Mouse (Mus musculus): Measurements from ENCODE around the gene Sfxn5. TPM values are rescaled to one million over a fixed set of nuclear protein-coding genes. Genes with fewer than 3 reads are reported as not detected.

Gene Sfxn5
- total RNA-seq, 2 experiments from 2014 or later = 2.7 to 4.1 TPM

DNA sequence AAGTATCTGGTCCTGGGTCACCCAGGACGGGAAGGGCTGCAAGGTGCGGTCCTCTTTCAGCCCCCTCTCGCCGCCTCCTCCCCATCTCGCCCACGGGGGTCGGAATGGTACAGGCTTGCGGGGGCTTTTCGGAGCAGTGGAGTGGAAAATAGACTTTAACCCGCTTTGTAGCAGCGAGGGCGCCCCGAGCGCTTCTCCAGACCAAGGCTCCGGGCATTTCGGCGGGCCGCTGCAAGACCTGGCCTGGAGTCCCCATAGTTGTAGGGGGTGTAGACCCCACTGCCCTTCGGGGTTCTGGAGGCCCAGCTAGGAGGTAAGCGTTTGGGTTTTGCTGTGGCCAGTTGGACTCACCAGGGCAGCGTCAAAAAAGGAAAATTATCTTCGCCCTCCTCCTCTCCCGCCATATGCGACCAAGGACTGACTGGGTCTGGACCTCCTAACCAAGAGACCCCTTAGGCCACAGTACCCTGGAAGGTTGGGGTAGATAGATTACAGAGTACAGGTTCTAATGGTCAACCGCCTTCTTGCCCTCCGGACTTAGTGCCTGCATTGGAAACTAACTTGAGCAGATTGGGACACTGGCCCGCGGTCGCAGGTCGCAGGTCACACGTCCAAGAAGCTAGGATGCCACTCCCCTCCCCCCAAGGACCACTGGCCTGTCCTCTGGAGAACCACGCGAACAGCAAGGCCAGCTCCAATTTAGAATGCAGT, 147.0 kb downstream of the Sfxn5 start:
- DNase-seq = no peak
- intact Hi-C loops (cut with DNase I; ENCODE audit: low total_unique reads) = no loop called here

DNA sequence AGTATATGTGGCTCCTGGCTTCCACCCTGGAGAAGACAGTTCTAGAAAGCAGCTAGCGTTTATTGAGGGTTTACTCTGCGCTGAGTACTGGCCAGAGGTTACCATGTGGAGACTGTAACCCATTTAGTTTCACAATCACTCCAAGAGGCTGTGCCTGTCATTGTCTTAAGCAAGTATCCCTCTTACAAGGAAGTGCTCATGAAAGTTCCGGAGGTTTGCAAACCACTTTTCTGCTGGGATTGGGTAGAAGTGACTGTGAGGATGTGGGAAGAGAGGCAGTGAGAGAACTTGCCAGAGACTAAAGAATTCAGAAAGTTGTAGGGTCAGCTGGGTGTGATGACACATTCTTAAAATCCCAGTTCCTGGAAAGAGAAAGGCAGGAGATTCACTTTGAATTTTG, 149.3 kb downstream of the Sfxn5 start:
- intact Hi-C loops (cut with DNase I; ENCODE audit: low total_unique reads) = no loop called here

DNA sequence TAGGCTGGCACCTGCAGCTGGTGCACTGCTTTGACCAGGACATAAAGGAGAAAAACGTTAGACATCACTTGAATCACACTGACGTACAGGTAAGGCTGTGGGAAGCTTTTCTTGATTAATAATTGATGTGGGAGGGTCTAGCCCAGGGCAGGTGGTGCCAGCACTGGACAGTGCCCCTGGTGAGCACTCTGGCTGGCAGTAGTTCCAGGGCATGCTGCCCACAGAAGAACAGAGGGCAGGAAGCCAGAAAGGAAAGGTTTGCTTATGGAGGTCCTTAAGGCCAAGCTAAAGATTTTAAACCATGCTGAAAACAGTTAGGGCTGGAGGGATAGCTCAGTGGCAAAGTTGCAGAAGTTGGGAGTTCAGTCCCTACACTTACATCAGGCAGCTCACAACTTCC, 153.2 kb downstream of the Sfxn5 start:
- DNase-seq = no peak
- intact Hi-C loops (cut with DNase I; ENCODE audit: low total_unique reads) = no loop called here

More for the DNA sequence above, 149.3 kb downstream of the Sfxn5 start:
- DNase-seq = no peak

DNA sequence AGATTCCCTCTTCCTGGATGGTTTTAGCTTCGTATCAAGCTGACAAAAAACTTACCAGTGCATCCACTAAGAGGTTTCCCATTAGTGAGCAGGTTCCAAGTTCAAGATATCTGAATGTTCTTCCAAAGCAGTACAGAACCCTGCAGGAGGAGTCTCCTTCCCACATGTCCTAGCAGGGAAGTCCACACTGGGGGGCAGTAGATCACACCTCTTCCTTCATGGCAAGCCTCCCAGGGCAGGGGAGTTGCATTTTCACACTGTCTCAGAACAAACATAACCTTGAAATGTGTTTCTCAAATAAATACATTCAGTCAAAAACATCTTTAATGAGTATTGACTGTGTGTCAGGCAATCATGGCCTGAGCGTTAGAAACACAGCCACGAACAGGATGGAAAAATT, 153.7 kb downstream of the Sfxn5 start:
- intact Hi-C loops (cut with DNase I; ENCODE audit: low total_unique reads) = no loop called here
- DNase-seq = no peak

DNA sequence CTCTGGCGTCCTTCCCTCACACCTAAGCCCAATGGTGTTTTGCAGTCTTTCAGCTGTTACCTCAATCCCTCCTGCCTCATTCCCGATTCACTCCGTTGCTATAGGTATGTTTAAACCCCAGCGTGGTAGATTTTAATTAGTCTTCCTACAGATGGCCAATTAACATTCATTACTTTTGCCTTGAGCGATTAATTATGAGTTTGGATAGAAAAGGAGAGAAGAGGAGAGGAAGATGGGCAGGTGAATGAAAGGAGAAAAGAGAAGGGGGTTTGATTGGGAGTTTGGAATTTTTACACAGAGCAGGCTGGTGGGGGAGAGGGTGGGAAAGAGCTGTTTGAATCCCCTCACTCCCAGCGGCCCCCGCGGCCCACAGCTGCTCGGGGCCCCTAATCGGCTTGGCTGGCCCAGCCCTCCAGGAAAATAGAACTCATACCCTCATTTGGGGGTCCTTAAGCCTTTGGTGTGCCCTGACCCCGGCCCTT, 167.7 kb downstream of the Sfxn5 start:
- intact Hi-C loops (cut with DNase I; ENCODE audit: low total_unique reads) = no loop called here
- DNase-seq = no peak

Small RNAs within 50 kb of the gene (microRNA-seq; reads per million reads assigned to microRNA genes)
- 0 reads per million in 2 experiments for gene Mir705

Other genes starting within 250 kb of the Sfxn5 start
- 10 to 100 TPM; 28.0 to 28.1 TPM for gene Spr, start 195.7 kb downstream of the Sfxn5 start, total RNA-seq (2021)
- gene Emx1, start 146.0 kb downstream of the Sfxn5 start, total RNA-seq (2021) = not detected
- gene Rab11fip5, start 41.2 kb upstream of the Sfxn5 start, total RNA-seq (2021) = 10 to 100 TPM; 25.9 to 31.5 TPM
- gene Noto, start 90.5 kb upstream of the Sfxn5 start, total RNA-seq (2021) = not detected
- gene Smyd5, start 98.6 kb upstream of the Sfxn5 start, total RNA-seq (2021) = 1 to 10 TPM; 7.6 to 9.0 TPM
- 100 to 1,000 TPM; 128 to 142 TPM for gene Cct7, start 118.1 kb upstream of the Sfxn5 start, total RNA-seq (2021)
- 10 to 100 TPM; 14.2 to 16.7 TPM for gene Pradc1, start 118.5 kb upstream of the Sfxn5 start, total RNA-seq (2021)
- under 1 TPM; 0.02 to 0.04 TPM for gene Fbxo41, start 169.6 kb upstream of the Sfxn5 start, total RNA-seq (2021)
- not detected for gene Egr4, start 180.2 kb upstream of the Sfxn5 start, total RNA-seq (2021)